Mouse (Mus musculus): Measurements from ENCODE around the gene Rtl5. TPM values are rescaled to one million over a fixed set of nuclear protein-coding genes. Genes with fewer than 3 reads are reported as not detected.
"Not testable (repeated sequence)": the region's sequence is repeated elsewhere in the genome, so short reads cannot be mapped to it uniquely, and the experiment has no call there.

Gene Rtl5
- polyA plus RNA-seq (2015; fragmentation: Nextera tagmentation; extraction: Ambion mirVana), result 0.88 and 1.2 TPM in 2 replicates

DNA sequence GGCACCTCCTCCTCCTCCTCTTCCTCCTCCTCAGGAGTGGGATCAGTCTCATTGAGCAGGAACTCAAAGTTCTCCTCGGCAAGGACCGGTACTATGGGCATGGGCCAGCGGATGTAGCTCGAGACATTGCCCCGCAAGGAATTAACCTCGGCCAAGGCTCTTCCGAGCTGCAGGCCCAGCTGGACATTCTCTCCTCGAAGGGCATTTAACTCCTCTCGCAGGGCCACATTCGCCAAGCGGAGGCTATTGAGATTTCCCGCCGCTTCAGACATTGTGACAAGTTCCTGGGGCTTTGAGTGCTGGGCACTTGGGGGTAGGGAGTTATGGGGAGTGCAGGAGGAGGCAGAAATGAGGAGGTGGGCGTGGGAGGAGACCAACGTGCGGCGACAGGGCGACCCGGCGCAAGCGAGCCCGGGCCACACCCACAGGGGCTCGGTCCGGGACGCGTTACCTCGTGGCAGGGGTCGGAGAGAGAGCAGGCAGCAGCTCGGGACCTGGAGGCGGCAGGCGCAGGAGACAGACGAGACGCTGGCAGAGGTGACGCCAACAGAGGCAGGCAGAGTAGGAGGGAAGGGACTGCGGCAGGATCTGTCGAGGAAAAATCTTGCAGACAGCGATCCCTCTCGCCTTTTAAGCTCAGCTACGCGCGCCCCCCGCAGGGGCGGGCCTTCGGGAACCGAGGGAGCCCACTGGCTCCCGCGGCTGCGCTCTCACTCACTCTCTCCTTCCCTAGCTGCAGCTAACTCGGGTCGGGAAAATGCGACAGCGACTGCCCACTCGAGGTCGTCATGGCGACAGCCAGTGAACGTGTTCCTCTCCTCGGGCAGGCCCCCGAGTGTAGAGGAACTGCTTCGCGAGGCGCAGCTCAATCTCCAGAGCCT, at the start of gene Rtl5:
Rtl5 (minus strand) TSS at position 714 of the 881 bp plus-strand sequence.
- 9% methylated on average over 60 of the region's 61 CpGs for WGBS
- peak; percentile 76; the same call in 1 of the 2 replicates for ATAC-seq (ENCODE audit: extremely low read depth, insufficient number of reproducible peaks, low FRiP score, low TSS enrichment)
- H3K4me1 ChIP-seq, result peaks cover 16% of the 10 kb centered on the region
- H3K27ac ChIP-seq (replicated peaks), result peak within 1 kb of the TSS; percentile 86
- H3K27me3 ChIP-seq (replicated peaks), result peaks cover 37% of the 10 kb centered on the region
- H3K4me2 ChIP-seq, result peak within 1 kb of the TSS; percentile 74
- H3K36me3 ChIP-seq, result peaks cover 14% of the 10 kb centered on the region; the same call in 1 of the 2 replicates
- no peaks in the 10 kb centered on the region for H3K9me3 ChIP-seq
- peak within 1 kb of the TSS; percentile 58 for H3K4me3 ChIP-seq
- peak within 1 kb of the TSS; percentile 80 for H3K9ac ChIP-seq

GRCm38 (mm10) chrX:102119042-102119864, 48.1 kb upstream of the Rtl5 start, which contains the start of gene Pin4:
Gene Pin4 (plus strand): TSS chrX:102119447.
- peak within 1 kb of the TSS; percentile 45; the same call in 1 of the 2 replicates for H3K27ac ChIP-seq (replicated peaks)
- 8% methylated on average over 30 of the region's 30 CpGs for WGBS
- ATAC-seq (ENCODE audit: extremely low read depth, insufficient number of reproducible peaks, low FRiP score, low TSS enrichment), result peak; percentile 98

GRCm38 (mm10) chrX:102115676-102116075, 44.6 kb upstream of the Rtl5 start:
- 32% methylated on average over 4 of the region's 4 CpGs for WGBS
- H3K4me3 ChIP-seq, result no peak overlapping the region
- H3K4me2 ChIP-seq, result no peak overlapping the region
- no peak overlapping the region for H3K27ac ChIP-seq (replicated peaks)
- peaks cover 9% of the 10 kb centered on the region; the same call in 1 of the 2 replicates for H3K4me1 ChIP-seq
- no peaks in the 10 kb centered on the region for H3K36me3 ChIP-seq
- no peaks in the 10 kb centered on the region for H3K9me3 ChIP-seq
- H3K9ac ChIP-seq, result no peak overlapping the region
- no peak for ATAC-seq (ENCODE audit: extremely low read depth, insufficient number of reproducible peaks, low FRiP score, low TSS enrichment)
- peaks cover 23% of the 10 kb centered on the region; the same call in 1 of the 2 replicates for H3K27me3 ChIP-seq (replicated peaks)

More at GRCm38 (mm10) chrX:102119042-102119864, 48.1 kb upstream of the Rtl5 start, which contains the start of gene Pin4:
- Histone ChIP-seq H3K9ac (peak within 1 kb of the TSS; percentile 88), H3K4me1 (peaks cover 9% of the 10 kb centered on the region; the same call in 1 of the 2 replicates), H3K4me2 (peak within 1 kb of the TSS; percentile 73), H3K27me3 (replicated peaks) (0 out of 2 replicates have a peak, but pooled peaks cover 12% of the 10 kb centered on the region), H3K36me3 (peaks cover 26% of the 10 kb centered on the region), H3K9me3 (no peaks in the 10 kb centered on the region), H3K4me3 (peak within 1 kb of the TSS; percentile 75)

- not testable (repeated sequence) for ATAC-seq (ENCODE audit: extremely low read depth, insufficient number of reproducible peaks, low FRiP score, low TSS enrichment); H3K4me2 ChIP-seq; H3K36me3 ChIP-seq; H3K4me1 ChIP-seq; H3K9me3 ChIP-seq; H3K27ac ChIP-seq (replicated peaks); H3K9ac ChIP-seq; H3K4me3 ChIP-seq
- peaks cover 19% of the 10 kb centered on the region; the same call in 1 of the 2 replicates for H3K27me3 ChIP-seq (replicated peaks)
- WGBS, result 68% methylated on average over 5 of the region's 5 CpGs
Observed at GRCm38 (mm10) chrX:102109349-102109748, 38.2 kb upstream of the Rtl5 start.

- H3K4me3 ChIP-seq; H3K9ac ChIP-seq; H3K4me1 ChIP-seq; ATAC-seq (ENCODE audit: extremely low read depth, insufficient number of reproducible peaks, low FRiP score, low TSS enrichment); H3K9me3 ChIP-seq; H3K36me3 ChIP-seq; H3K27me3 ChIP-seq (replicated peaks); H3K4me2 ChIP-seq; H3K27ac ChIP-seq (replicated peaks): not testable (repeated sequence)
- 47% methylated on average over 2 of the region's 2 CpGs for WGBS
Observed at GRCm38 (mm10) chrX:102103830-102104229, 32.7 kb upstream of the Rtl5 start.

- Histone ChIP-seq H3K4me1 (no peaks in the 10 kb centered on the region), H3K4me3 (no peak overlapping the region), H3K27me3 (replicated peaks) (peaks cover 4% of the 10 kb centered on the region; the same call in 1 of the 2 replicates), H3K27ac (replicated peaks) (no peak overlapping the region), H3K9ac (no peak overlapping the region), H3K36me3 (no peaks in the 10 kb centered on the region), H3K9me3 (no peaks in the 10 kb centered on the region), H3K4me2 (no peak overlapping the region)
- WGBS, result 60% methylated on average over 7 of the region's 7 CpGs
- no peak for ATAC-seq (ENCODE audit: extremely low read depth, insufficient number of reproducible peaks, low FRiP score, low TSS enrichment)
Observed at GRCm38 (mm10) chrX:102101886-102102285, 30.8 kb upstream of the Rtl5 start.

- Histone ChIP-seq H3K4me2 (no peak overlapping the region), H3K4me3 (no peak overlapping the region), H3K27me3 (replicated peaks) (peaks cover 14% of the 10 kb centered on the region), H3K9me3 (no peaks in the 10 kb centered on the region), H3K27ac (replicated peaks) (no peak overlapping the region), H3K9ac (no peak overlapping the region), H3K36me3 (no peaks in the 10 kb centered on the region), H3K4me1 (no peaks in the 10 kb centered on the region)
- ATAC-seq (ENCODE audit: extremely low read depth, insufficient number of reproducible peaks, low FRiP score, low TSS enrichment), result no peak
- whole genome bisulfite sequencing, result 71% methylated on average over 7 of the region's 7 CpGs
Observed at GRCm38 (mm10) chrX:102094381-102094904, 23.3 kb upstream of the Rtl5 start.

- no peaks in the 10 kb centered on the region for H3K4me1 ChIP-seq
- H3K9me3 ChIP-seq, result no peaks in the 10 kb centered on the region
- no peaks in the 10 kb centered on the region for H3K36me3 ChIP-seq
- H3K27ac ChIP-seq (replicated peaks), result no peak overlapping the region
- no peak for ATAC-seq (ENCODE audit: extremely low read depth, insufficient number of reproducible peaks, low FRiP score, low TSS enrichment)
- 73% methylated on average over 3 of the region's 3 CpGs for WGBS
- no peak overlapping the region for H3K4me2 ChIP-seq
- H3K4me3 ChIP-seq, result no peak overlapping the region
- H3K9ac ChIP-seq, result no peak overlapping the region
- peaks cover 14% of the 10 kb centered on the region for H3K27me3 ChIP-seq (replicated peaks)
Observed at GRCm38 (mm10) chrX:102090605-102091004, 19.5 kb upstream of the Rtl5 start.

DNA sequence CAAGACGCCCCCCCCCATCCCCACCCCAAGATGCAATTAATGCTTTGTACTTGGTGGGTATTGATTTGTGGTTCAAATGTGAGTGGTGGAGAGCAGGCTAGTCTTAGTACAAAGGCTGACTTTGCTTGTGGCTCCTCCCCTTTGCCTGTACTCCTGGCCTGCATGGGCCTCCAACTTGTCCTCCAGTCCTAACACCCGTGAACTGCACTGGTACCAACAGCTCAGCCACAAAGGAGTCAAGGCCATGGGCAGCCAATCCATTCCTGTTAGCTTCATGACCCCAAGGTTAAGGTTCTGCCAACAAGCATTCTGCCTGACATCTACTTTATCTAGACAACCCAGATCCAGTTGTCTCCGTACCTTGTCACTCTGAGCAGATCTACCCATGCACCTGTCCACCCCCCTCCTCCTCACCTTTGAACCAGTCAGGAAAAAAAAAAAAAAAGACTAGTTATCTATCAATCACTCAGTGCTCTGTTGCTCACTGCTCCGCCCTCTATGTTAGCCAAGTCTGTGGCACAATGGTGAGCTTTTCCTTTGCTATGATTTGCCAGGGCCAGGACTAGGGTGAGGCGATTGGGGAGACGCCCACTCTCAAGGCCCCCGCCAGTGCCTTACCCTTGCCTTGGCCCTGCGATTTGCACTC, 14.8 kb upstream of the Rtl5 start:
- ATAC-seq (ENCODE audit: extremely low read depth, insufficient number of reproducible peaks, low FRiP score, low TSS enrichment), result no peak
- H3K4me3 ChIP-seq, result no peak overlapping the region
- 74% methylated on average over 8 of the region's 8 CpGs for WGBS
- no peak overlapping the region for H3K27ac ChIP-seq (replicated peaks)
- H3K36me3 ChIP-seq, result peaks cover 18% of the 10 kb centered on the region
- H3K9me3 ChIP-seq, result no peaks in the 10 kb centered on the region
- H3K4me2 ChIP-seq, result no peak overlapping the region
- no peaks in the 10 kb centered on the region for H3K4me1 ChIP-seq
- H3K9ac ChIP-seq, result no peak overlapping the region
- H3K27me3 ChIP-seq (replicated peaks), result 0 out of 2 replicates have a peak, but pooled peaks cover 15% of the 10 kb centered on the region

DNA sequence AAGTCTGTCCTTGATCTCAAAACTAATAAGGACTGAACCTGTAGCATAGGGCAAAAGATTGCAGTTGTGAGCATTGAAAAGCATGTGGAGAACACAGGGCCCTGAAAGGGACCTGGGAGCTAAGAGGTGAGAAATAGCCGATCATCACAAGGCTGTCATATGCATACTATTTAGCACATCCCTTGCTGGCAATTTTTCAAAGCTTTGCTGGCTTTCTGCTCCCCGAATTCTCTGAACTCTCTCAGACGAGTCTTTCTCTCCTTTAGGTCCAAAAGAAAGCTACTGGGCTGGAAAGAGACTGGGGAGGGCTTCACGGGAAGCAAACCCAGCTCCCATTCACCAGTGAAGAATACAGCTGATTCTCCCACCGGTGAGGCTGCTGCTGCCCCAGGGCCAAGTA, 11.2 kb upstream of the Rtl5 start:
- Histone ChIP-seq H3K4me2 (no peak overlapping the region), H3K27ac (replicated peaks) (no peak overlapping the region), H3K9me3 (no peaks in the 10 kb centered on the region), H3K36me3 (peaks cover 49% of the 10 kb centered on the region), H3K9ac (no peak overlapping the region), H3K27me3 (replicated peaks) (peaks cover 15% of the 10 kb centered on the region; the same call in 1 of the 2 replicates), H3K4me3 (no peak overlapping the region), H3K4me1 (no peaks in the 10 kb centered on the region)
- 59% methylated on average over 5 of the region's 5 CpGs for WGBS
- ATAC-seq (ENCODE audit: extremely low read depth, insufficient number of reproducible peaks, low FRiP score, low TSS enrichment), result no peak
